Mouse (Mus musculus): Measurements from ENCODE around the gene St3gal3. TPM values are rescaled to one million over a fixed set of nuclear protein-coding genes. Genes with fewer than 3 reads are reported as not detected.

The St3gal3 gene
- 27.5 and 34.3 TPM in 2 replicates for polyA plus RNA-seq (2012; ENCODE audit: insufficient read depth, insufficient read length, missing spikeins)

- Histone ChIP-seq H3K4me1 (ENCODE audit: control insufficient read depth, insufficient read depth, insufficient read length, low read length) (peaks cover 3% of the 10 kb centered on the region; the same call in 1 of the 2 replicates), H3K27ac (replicated peaks; ENCODE audit: low read depth, low read length) (peak within 1 kb of the TSS; percentile 88), H3K4me3 (ENCODE audit: insufficient read depth, low read depth, low read length) (peak within 1 kb of the TSS; percentile 93)
These were observed at the start of gene St3gal3 for GRCm38 (mm10) chr4:118134485-118135365. TSS of gene St3gal3 (minus strand) at chr4:118134914.

GRCm38 (mm10) chr4:118180301-118181080 is 45.8 kb upstream of the St3gal3 start:
- H3K27ac ChIP-seq (replicated peaks; ENCODE audit: low read depth, low read length) = peak overlapping the region; percentile 47
- H3K4me3 ChIP-seq (ENCODE audit: insufficient read depth, low read depth, low read length) = peak overlapping the region; percentile 60
- peaks cover 2% of the 10 kb centered on the region; the same call in 1 of the 2 replicates for H3K4me1 ChIP-seq (ENCODE audit: control insufficient read depth, insufficient read depth, insufficient read length, low read length)

GRCm38 (mm10) chr4:118179467-118180300 is 45.0 kb upstream of the St3gal3 start, which contains the start of gene Kdm4a:
TSS of gene Kdm4a (minus strand) at chr4:118180043.
- Histone ChIP-seq H3K4me1 (ENCODE audit: control insufficient read depth, insufficient read depth, insufficient read length, low read length) (peaks cover 2% of the 10 kb centered on the region; the same call in 1 of the 2 replicates), H3K27ac (replicated peaks; ENCODE audit: low read depth, low read length) (peak within 1 kb of the TSS; percentile 96)

GRCm38 (mm10) chr4:118178952-118179466 is 44.3 kb upstream of the St3gal3 start:
- H3K4me3 ChIP-seq (ENCODE audit: insufficient read depth, low read depth, low read length) = peak overlapping the region; percentile 71
- peaks cover 2% of the 10 kb centered on the region; the same call in 1 of the 2 replicates for H3K4me1 ChIP-seq (ENCODE audit: control insufficient read depth, insufficient read depth, insufficient read length, low read length)
- no peak overlapping the region for H3K27ac ChIP-seq (replicated peaks; ENCODE audit: low read depth, low read length)

More at GRCm38 (mm10) chr4:118179467-118180300, 45.0 kb upstream of the St3gal3 start, which contains the start of gene Kdm4a:
- peak within 1 kb of the TSS; percentile 84 for H3K4me3 ChIP-seq (ENCODE audit: insufficient read depth, low read depth, low read length)

GRCm38 (mm10) chr4:118172461-118172860 is 37.7 kb upstream of the St3gal3 start:
- Histone ChIP-seq H3K4me1 (ENCODE audit: control insufficient read depth, insufficient read depth, insufficient read length, low read length) (no peaks in the 10 kb centered on the region), H3K4me3 (ENCODE audit: insufficient read depth, low read depth, low read length) (no peak overlapping the region), H3K27ac (replicated peaks; ENCODE audit: low read depth, low read length) (no peak overlapping the region)

GRCm38 (mm10) chr4:118171006-118171405 is 36.3 kb upstream of the St3gal3 start:
- Histone ChIP-seq H3K4me3 (ENCODE audit: insufficient read depth, low read depth, low read length) (no peak overlapping the region), H3K4me1 (ENCODE audit: control insufficient read depth, insufficient read depth, insufficient read length, low read length) (no peaks in the 10 kb centered on the region), H3K27ac (replicated peaks; ENCODE audit: low read depth, low read length) (no peak overlapping the region)

- no peak overlapping the region for H3K27ac ChIP-seq (replicated peaks; ENCODE audit: low read depth, low read length)
- no peaks in the 10 kb centered on the region for H3K4me1 ChIP-seq (ENCODE audit: control insufficient read depth, insufficient read depth, insufficient read length, low read length)
- no peak overlapping the region for H3K4me3 ChIP-seq (ENCODE audit: insufficient read depth, low read depth, low read length)
These were observed 27.4 kb upstream of the St3gal3 start for GRCm38 (mm10) chr4:118162123-118162522.

GRCm38 (mm10) chr4:118157666-118158065 is 23.0 kb upstream of the St3gal3 start:
- Histone ChIP-seq H3K4me1 (ENCODE audit: control insufficient read depth, insufficient read depth, insufficient read length, low read length) (no peaks in the 10 kb centered on the region), H3K27ac (replicated peaks; ENCODE audit: low read depth, low read length) (no peak overlapping the region), H3K4me3 (ENCODE audit: insufficient read depth, low read depth, low read length) (no peak overlapping the region)

GRCm38 (mm10) chr4:118156559-118156958 is 21.8 kb upstream of the St3gal3 start:
- Histone ChIP-seq H3K27ac (replicated peaks; ENCODE audit: low read depth, low read length) (no peak overlapping the region), H3K4me1 (ENCODE audit: control insufficient read depth, insufficient read depth, insufficient read length, low read length) (no peaks in the 10 kb centered on the region), H3K4me3 (ENCODE audit: insufficient read depth, low read depth, low read length) (no peak overlapping the region)

- H3K27ac ChIP-seq (replicated peaks; ENCODE audit: low read depth, low read length) = no peak overlapping the region
- no peaks in the 10 kb centered on the region for H3K4me1 ChIP-seq (ENCODE audit: control insufficient read depth, insufficient read depth, insufficient read length, low read length)
- H3K4me3 ChIP-seq (ENCODE audit: insufficient read depth, low read depth, low read length) = no peak overlapping the region
These were observed 20.2 kb upstream of the St3gal3 start for GRCm38 (mm10) chr4:118154889-118155288.

GRCm38 (mm10) chr4:118152020-118152785 is 17.5 kb upstream of the St3gal3 start:
- no peaks in the 10 kb centered on the region for H3K4me1 ChIP-seq (ENCODE audit: control insufficient read depth, insufficient read depth, insufficient read length, low read length)
- no peak overlapping the region for H3K4me3 ChIP-seq (ENCODE audit: insufficient read depth, low read depth, low read length)
- H3K27ac ChIP-seq (replicated peaks; ENCODE audit: low read depth, low read length) = peak overlapping the region; percentile 27; the same call in 1 of the 2 replicates

GRCm38 (mm10) chr4:118150804-118151203 is 16.1 kb upstream of the St3gal3 start:
- no peak overlapping the region for H3K4me3 ChIP-seq (ENCODE audit: insufficient read depth, low read depth, low read length)
- no peak overlapping the region for H3K27ac ChIP-seq (replicated peaks; ENCODE audit: low read depth, low read length)
- H3K4me1 ChIP-seq (ENCODE audit: control insufficient read depth, insufficient read depth, insufficient read length, low read length) = no peaks in the 10 kb centered on the region

GRCm38 (mm10) chr4:118149956-118150680 is 15.4 kb upstream of the St3gal3 start:
- Histone ChIP-seq H3K4me3 (ENCODE audit: insufficient read depth, low read depth, low read length) (no peak overlapping the region), H3K4me1 (ENCODE audit: control insufficient read depth, insufficient read depth, insufficient read length, low read length) (no peaks in the 10 kb centered on the region), H3K27ac (replicated peaks; ENCODE audit: low read depth, low read length) (no peak overlapping the region)
